Mouse (Mus musculus) skeletal muscle tissue, adult 2 months (tissue): ENCODE data around the gene Wdfy4.

ENCODE experiments used
- DNase-seq: peaks from one replicate; pipeline ENCODE4 v3.0.0-alpha.2; 2012; ENCODE audit warnings: low read depth, low spot score

Gene Wdfy4

GRCm38 (mm10) chr14:33185068-33185800, at the start of gene Wdfy4:
Wdfy4 (minus strand) TSS chr14:33185508.
- DNase-seq, result peak; percentile 55

- DNase-seq, result peak; percentile 32
Measured at GRCm38 (mm10) chr14:33232048-33232447, 46.7 kb upstream of the Wdfy4 start.

- no peak for DNase-seq
Measured at GRCm38 (mm10) chr14:33231311-33231710, 46.0 kb upstream of the Wdfy4 start.

- DNase-seq, result no peak
Measured at GRCm38 (mm10) chr14:33230672-33231071, 45.4 kb upstream of the Wdfy4 start.

- DNase-seq, result no peak
Measured at GRCm38 (mm10) chr14:33225235-33225634, 39.9 kb upstream of the Wdfy4 start.

GRCm38 (mm10) chr14:33216343-33217208, 31.3 kb upstream of the Wdfy4 start:
- DNase-seq, result no peak

GRCm38 (mm10) chr14:33215163-33215562, 29.9 kb upstream of the Wdfy4 start:
- no peak for DNase-seq

GRCm38 (mm10) chr14:33214767-33215128, 29.4 kb upstream of the Wdfy4 start:
- DNase-seq, result no peak

- DNase-seq, result peak; percentile 81
Measured at GRCm38 (mm10) chr14:33213823-33214766, 28.8 kb upstream of the Wdfy4 start, which contains the start of gene Arhgap22. Arhgap22 (plus strand) TSS chr14:33214026.

GRCm38 (mm10) chr14:33212958-33213309, 27.6 kb upstream of the Wdfy4 start:
- no peak for DNase-seq

GRCm38 (mm10) chr14:33212271-33212957, 27.1 kb upstream of the Wdfy4 start:
- DNase-seq, result no peak

GRCm38 (mm10) chr14:33210806-33211205, 25.5 kb upstream of the Wdfy4 start:
- DNase-seq, result no peak

GRCm38 (mm10) chr14:33208331-33208730, 23.0 kb upstream of the Wdfy4 start:
- DNase-seq, result no peak

- no peak for DNase-seq
Measured at GRCm38 (mm10) chr14:33207011-33207410, 21.7 kb upstream of the Wdfy4 start.

- no peak for DNase-seq
Measured at GRCm38 (mm10) chr14:33205280-33205965, 20.1 kb upstream of the Wdfy4 start.

GRCm38 (mm10) chr14:33203777-33204176, 18.5 kb upstream of the Wdfy4 start:
- DNase-seq, result no peak

- DNase-seq, result no peak
Measured at GRCm38 (mm10) chr14:33202885-33203284, 17.6 kb upstream of the Wdfy4 start.

- no peak for DNase-seq
Measured at GRCm38 (mm10) chr14:33202161-33202560, 16.9 kb upstream of the Wdfy4 start.

GRCm38 (mm10) chr14:33194241-33194640, 8.9 kb upstream of the Wdfy4 start:
- no peak for DNase-seq

- DNase-seq, result no peak
Measured at GRCm38 (mm10) chr14:33193762-33194161, 8.5 kb upstream of the Wdfy4 start.

GRCm38 (mm10) chr14:33190646-33191045, 5.3 kb upstream of the Wdfy4 start:
- DNase-seq, result no peak
